Mouse (Mus musculus) C2C12 (cell line): Measurements from ENCODE around the gene Gm17571.

Source experiments
- CTCF ChIP-seq: IDR thresholded peaks from one replicate; pipeline ENCODE4 v1.5.1; 2011; ENCODE audit not compliant: control insufficient read depth, insufficient read depth, insufficient read length
- MYOG ChIP-seq: IDR thresholded peaks from one replicate; pipeline ENCODE4 v1.6.1; 2011; ENCODE audit not compliant: control insufficient read depth, insufficient read length; ENCODE audit errors: extremely low read depth

DNA sequence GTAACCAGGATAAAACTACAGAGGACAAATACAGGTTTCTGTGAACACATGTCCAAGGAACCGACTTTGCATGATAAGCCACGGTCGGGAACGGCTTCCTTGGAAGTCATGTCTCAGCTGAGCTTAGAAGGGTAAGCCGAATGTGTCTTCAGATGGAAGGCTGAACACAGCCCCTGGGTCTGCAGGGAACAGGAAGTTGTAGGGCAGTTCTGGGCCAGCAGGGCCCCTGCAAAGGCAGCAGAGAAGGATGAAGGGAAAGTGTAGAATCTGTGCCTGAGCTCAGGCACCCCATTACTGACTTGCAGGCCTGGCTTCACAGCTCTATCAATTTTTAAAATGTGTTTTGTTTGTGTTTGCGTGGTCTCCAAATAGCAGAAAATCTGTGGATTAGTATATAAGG lies 22.2 kb upstream of the Gm17571 start:
- TF ChIP-seq CTCF (no peak), MYOG (no peak)
